Mouse (Mus musculus) hindbrain, embryonic 11.5 days (tissue): ENCODE results near the gene Ube2f. TPM values are rescaled to one million over a fixed set of nuclear protein-coding genes. Genes with fewer than 3 reads are reported as not detected.
A peak's percentile ranks its signal among the peaks of the same experiment; 100 is the strongest.

Source experiments
- ATAC-seq: fragments of 200-750 bp; cut with Nextera tagmentation; 2 replicates; pipeline ENCODE4 v1.8.0; 2017; ENCODE audit warnings: mild to moderate bottlenecking, moderate TSS enrichment, moderate library complexity; ENCODE audit not compliant: low FRiP score
- DNase-seq: peaks from one replicate; pipeline ENCODE4 v3.0.0-alpha.2; 2015; ENCODE audit warnings: low spot score
- H3K27ac ChIP-seq: fragments of 300-500 bp; sonication (generic); 2 replicates; pipeline ENCODE4 v1.5.1; 2014; ENCODE audit warnings: mild to moderate bottlenecking, low read depth, low read length
- H3K27me3 ChIP-seq: fragments of 300-500 bp; sonication (generic); 2 replicates; pipeline ENCODE4 v1.6.1; 2014; ENCODE audit warnings: mild to moderate bottlenecking, low read length, moderate library complexity, mixed read lengths; ENCODE audit not compliant: control insufficient read depth, insufficient read depth
- H3K36me3 ChIP-seq: fragments of 300-500 bp; sonication (generic); 2 replicates; pipeline ENCODE4 v1.6.1; 2014; ENCODE audit warnings: mild to moderate bottlenecking, low read length, moderate library complexity, mixed read lengths; ENCODE audit not compliant: control insufficient read depth, insufficient read depth
- H3K4me1 ChIP-seq: fragments of 300-500 bp; sonication (generic); replicated peaks from 2 replicates; pipeline ENCODE4 v1.6.1; 2014; ENCODE audit warnings: low read length, mixed read lengths; ENCODE audit not compliant: control insufficient read depth, insufficient read depth
- H3K4me2 ChIP-seq: fragments of 300-500 bp; sonication (generic); replicated peaks from 2 replicates; pipeline ENCODE4 v1.6.1; 2014; ENCODE audit warnings: mild to moderate bottlenecking, low read depth, low read length
- H3K4me3 ChIP-seq: fragments of 300-500 bp; sonication (generic); 2 replicates; pipeline ENCODE4 v1.5.1; 2014; ENCODE audit warnings: low read depth, low read length
- H3K9ac ChIP-seq: fragments of 300-500 bp; sonication (generic); 2 replicates; pipeline ENCODE4 v1.6.1; 2014; ENCODE audit warnings: low read depth, low read length
- H3K9me3 ChIP-seq: fragments of 300-500 bp; sonication (generic); 2 replicates; pipeline ENCODE4 v1.6.1; 2016; ENCODE audit warnings: low read length; ENCODE audit not compliant: control insufficient read depth
- WGBS: fragments of 180-500 bp; shearing (Covaris S2); extraction: QIAGEN DNeasy Blood & Tissue Kit; methylation state at CpG from one replicate; pipeline ENCODE4 v1.1.7; 2014; 5-methylcytosine and 5-hydroxymethylcytosine counted together
- polyA plus RNA-seq: library from polyadenylated mRNA; unstranded; fragments of >200 nt; fragmentation: Nextera tagmentation; extraction: Ambion mirVana; gene quantifications from 2 replicates; pipeline ENCODE4 v1.2.1, GENCODE M21; 2014

Ube2f gene
- polyA plus RNA-seq, 1 experiment from 2014 or later, result 95.2 TPM

DNA sequence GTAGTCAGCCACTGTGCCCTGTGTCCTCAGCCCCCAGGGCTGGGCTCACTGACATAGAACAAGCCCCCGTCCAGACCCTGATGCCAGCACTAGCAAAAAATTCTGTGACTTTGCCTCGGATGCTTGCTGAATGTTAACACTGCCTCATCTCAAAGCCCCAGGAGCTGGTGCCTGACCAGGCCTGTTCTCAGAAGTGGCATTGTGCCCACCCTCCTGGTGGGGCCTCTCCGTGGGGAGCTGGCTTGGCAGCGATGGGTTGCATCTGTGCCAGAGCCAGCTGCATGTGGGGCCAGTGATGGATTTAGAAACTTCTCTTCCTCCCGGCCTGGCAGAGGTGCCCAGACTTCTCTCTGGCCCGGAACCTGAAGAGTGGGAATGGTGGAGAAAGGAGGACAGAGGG is 40.3 kb upstream of the Ube2f start:
- Histone ChIP-seq H3K27me3 (no peaks in the 10 kb centered on the region), H3K27ac (no peak overlapping the region), H3K36me3 (no peaks in the 10 kb centered on the region), H3K9me3 (no peaks in the 10 kb centered on the region), H3K4me3 (no peak overlapping the region), H3K4me1 (no peaks in the 10 kb centered on the region), H3K9ac (no peak overlapping the region), H3K4me2 (no peak overlapping the region)
- ATAC-seq (no peak), DNase-seq (no peak)
- WGBS, result 95% methylated on average over 6 of the region's 6 CpGs

GRCm38 (mm10) chr1:91211099-91211498 is 39.0 kb upstream of the Ube2f start:
- Histone ChIP-seq H3K27me3 (no peaks in the 10 kb centered on the region), H3K9me3 (no peaks in the 10 kb centered on the region), H3K4me2 (no peak overlapping the region), H3K27ac (no peak overlapping the region), H3K4me1 (no peaks in the 10 kb centered on the region), H3K36me3 (no peaks in the 10 kb centered on the region), H3K9ac (no peak overlapping the region), H3K4me3 (no peak overlapping the region)
- ATAC-seq (0 out of 2 replicates have a peak, but pooled peaks have one; percentile 47), DNase-seq (peak; percentile 73)
- WGBS, result 72% methylated on average over 1 of the region's 1 CpGs

GRCm38 (mm10) chr1:91211591-91212008 is 38.5 kb upstream of the Ube2f start:
- H3K9ac ChIP-seq, result no peak overlapping the region
- no peaks in the 10 kb centered on the region for H3K9me3 ChIP-seq
- no peaks in the 10 kb centered on the region for H3K36me3 ChIP-seq
- no peaks in the 10 kb centered on the region for H3K27me3 ChIP-seq
- no peak for DNase-seq
- no peak overlapping the region for H3K4me2 ChIP-seq
- 87% methylated on average over 7 of the region's 7 CpGs for WGBS
- no peak for ATAC-seq
- no peak overlapping the region for H3K4me3 ChIP-seq
- H3K4me1 ChIP-seq, result no peaks in the 10 kb centered on the region
- H3K27ac ChIP-seq, result no peak overlapping the region

GRCm38 (mm10) chr1:91215264-91215663 is 34.8 kb upstream of the Ube2f start:
- 81% methylated on average over 1 of the region's 1 CpGs for WGBS
- H3K27me3 ChIP-seq, result no peaks in the 10 kb centered on the region
- no peaks in the 10 kb centered on the region for H3K4me1 ChIP-seq
- no peaks in the 10 kb centered on the region for H3K9me3 ChIP-seq
- no peak overlapping the region for H3K9ac ChIP-seq
- H3K4me2 ChIP-seq, result no peak overlapping the region
- DNase-seq (no peak), ATAC-seq (no peak)
- no peaks in the 10 kb centered on the region for H3K36me3 ChIP-seq
- no peak overlapping the region for H3K27ac ChIP-seq
- no peak overlapping the region for H3K4me3 ChIP-seq

DNA sequence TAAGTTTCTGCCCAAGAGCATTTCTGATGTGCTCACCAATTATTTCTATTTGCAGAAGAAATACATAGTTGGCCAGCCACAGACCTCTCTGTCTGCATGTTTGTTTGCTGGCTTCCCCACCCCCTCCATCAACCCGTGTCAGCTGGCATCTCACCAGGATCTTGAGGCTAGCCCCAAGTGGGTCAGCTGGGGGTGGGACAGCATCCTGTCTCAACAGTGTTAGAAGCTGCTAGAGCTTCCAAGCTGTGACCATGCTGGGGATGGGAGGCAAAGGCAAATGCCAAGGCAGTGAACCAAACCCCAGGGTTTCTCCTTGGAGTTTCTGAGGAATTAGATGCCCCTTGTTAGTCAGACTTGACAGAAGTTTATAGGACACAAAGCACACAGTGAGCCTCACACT is 34.1 kb upstream of the Ube2f start:
- H3K4me2 ChIP-seq, result no peak overlapping the region
- H3K27ac ChIP-seq, result no peak overlapping the region
- ATAC-seq, result no peak
- no peak for DNase-seq
- H3K27me3 ChIP-seq, result no peaks in the 10 kb centered on the region
- no peak overlapping the region for H3K9ac ChIP-seq
- 55% methylated on average over 1 of the region's 1 CpGs for WGBS
- no peaks in the 10 kb centered on the region for H3K9me3 ChIP-seq
- H3K4me3 ChIP-seq, result no peak overlapping the region
- no peaks in the 10 kb centered on the region for H3K4me1 ChIP-seq
- no peaks in the 10 kb centered on the region for H3K36me3 ChIP-seq

- WGBS, result 63% methylated on average over 10 of the region's 10 CpGs
- no peak overlapping the region for H3K27ac ChIP-seq
- no peaks in the 10 kb centered on the region for H3K36me3 ChIP-seq
- no peaks in the 10 kb centered on the region for H3K4me1 ChIP-seq
- no peaks in the 10 kb centered on the region for H3K27me3 ChIP-seq
- H3K4me3 ChIP-seq, result no peak overlapping the region
- H3K9me3 ChIP-seq, result no peaks in the 10 kb centered on the region
- ATAC-seq (no peak), DNase-seq (no peak)
- H3K9ac ChIP-seq, result no peak overlapping the region
- H3K4me2 ChIP-seq, result no peak overlapping the region
These were observed 33.4 kb upstream of the Ube2f start for GRCm38 (mm10) chr1:91216504-91217267.

- WGBS, result 88% methylated on average over 7 of the region's 7 CpGs
- ATAC-seq (no peak), DNase-seq (no peak)
- H3K9ac ChIP-seq, result no peak overlapping the region
- no peaks in the 10 kb centered on the region for H3K27me3 ChIP-seq
- no peak overlapping the region for H3K4me2 ChIP-seq
- no peak overlapping the region for H3K27ac ChIP-seq
- H3K9me3 ChIP-seq, result no peaks in the 10 kb centered on the region
- no peaks in the 10 kb centered on the region for H3K4me1 ChIP-seq
- H3K36me3 ChIP-seq, result no peaks in the 10 kb centered on the region
- no peak overlapping the region for H3K4me3 ChIP-seq
These were observed 30.3 kb upstream of the Ube2f start for GRCm38 (mm10) chr1:91219641-91220321.

DNA sequence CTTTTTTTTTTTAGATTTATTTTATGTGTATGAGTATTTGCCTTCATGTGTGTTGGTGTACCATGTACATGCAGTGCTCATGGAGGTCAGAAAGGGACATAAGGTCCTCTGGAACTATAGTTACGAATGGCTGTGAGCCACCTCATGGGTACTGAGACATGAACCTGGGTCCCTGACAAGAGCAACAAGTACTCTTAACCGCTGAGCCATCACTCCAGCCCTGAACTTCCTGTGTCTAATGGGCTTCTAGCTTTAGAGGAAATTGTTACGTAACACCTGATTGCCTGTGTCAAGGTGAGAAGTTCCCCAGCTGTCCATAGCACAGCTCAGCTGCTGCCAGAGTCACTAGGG is 29.8 kb upstream of the Ube2f start:
- H3K4me1 ChIP-seq, result no peaks in the 10 kb centered on the region
- DNase-seq (no peak), ATAC-seq (no peak)
- no peaks in the 10 kb centered on the region for H3K9me3 ChIP-seq
- no peak overlapping the region for H3K27ac ChIP-seq
- no peaks in the 10 kb centered on the region for H3K36me3 ChIP-seq
- H3K9ac ChIP-seq, result no peak overlapping the region
- no peak overlapping the region for H3K4me2 ChIP-seq
- no peak overlapping the region for H3K4me3 ChIP-seq
- H3K27me3 ChIP-seq, result no peaks in the 10 kb centered on the region
- WGBS, result 89% methylated on average over 3 of the region's 3 CpGs

GRCm38 (mm10) chr1:91226562-91226961 is 23.5 kb upstream of the Ube2f start:
- H3K36me3 ChIP-seq, result no peaks in the 10 kb centered on the region
- 81% methylated on average over 4 of the region's 4 CpGs for WGBS

More at GRCm38 (mm10) chr1:91226562-91226961, 23.5 kb upstream of the Ube2f start:
- Histone ChIP-seq H3K27me3 (no peaks in the 10 kb centered on the region), H3K27ac (no peak overlapping the region), H3K4me1 (no peaks in the 10 kb centered on the region), H3K4me3 (no peak overlapping the region), H3K4me2 (no peak overlapping the region), H3K9ac (no peak overlapping the region), H3K9me3 (no peaks in the 10 kb centered on the region)
- ATAC-seq, result no peak
- no peak for DNase-seq
